Mouse (Mus musculus): ENCODE results near the gene Gmpr2.

Gmpr2 gene

DNA sequence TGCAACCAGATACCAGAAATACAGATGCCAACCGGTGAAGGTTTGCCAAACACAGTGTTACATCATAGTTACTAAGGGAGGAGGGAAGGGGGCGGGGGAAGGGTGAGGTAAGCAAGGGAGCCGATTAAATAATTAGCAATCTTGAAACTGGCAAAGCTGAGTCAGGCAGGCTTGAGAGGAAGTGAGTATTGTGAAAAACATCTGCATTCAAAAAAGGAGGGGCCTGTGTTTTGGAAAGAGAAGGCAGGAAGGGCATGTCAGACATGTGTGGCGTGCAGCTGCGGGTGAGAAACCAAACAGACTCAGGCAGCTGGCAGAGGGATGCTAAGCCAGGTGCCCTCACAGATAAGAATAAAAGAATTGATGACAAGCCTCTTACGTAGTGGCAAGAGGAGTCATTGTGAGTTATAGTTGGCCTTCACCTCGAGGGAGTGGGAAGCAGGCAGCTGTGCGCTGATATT, 52.7 kb downstream of the Gmpr2 start:
- DNase-seq (ENCODE audit: low read depth, low spot score): no peak

DNA sequence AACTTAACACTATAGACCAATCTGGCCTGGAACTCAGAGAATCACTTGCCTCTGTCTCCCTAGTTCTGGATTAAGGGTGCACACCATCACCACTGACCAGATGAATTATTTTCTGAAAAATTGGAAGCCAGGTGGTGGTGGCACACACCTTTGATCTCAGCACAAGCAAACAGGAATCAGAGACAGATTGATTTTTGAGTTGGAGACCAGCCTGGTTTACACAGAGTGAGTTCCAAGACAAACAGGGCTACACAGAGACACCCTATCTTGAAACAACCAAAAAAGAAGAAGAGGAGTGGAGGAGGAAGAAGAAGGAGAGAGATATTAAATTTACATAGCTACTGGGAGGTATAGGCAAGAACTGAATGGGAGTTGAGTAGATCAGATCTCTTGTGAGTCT, 54.5 kb downstream of the Gmpr2 start:
- no peak for DNase-seq (ENCODE audit: low read depth, low spot score)

DNA sequence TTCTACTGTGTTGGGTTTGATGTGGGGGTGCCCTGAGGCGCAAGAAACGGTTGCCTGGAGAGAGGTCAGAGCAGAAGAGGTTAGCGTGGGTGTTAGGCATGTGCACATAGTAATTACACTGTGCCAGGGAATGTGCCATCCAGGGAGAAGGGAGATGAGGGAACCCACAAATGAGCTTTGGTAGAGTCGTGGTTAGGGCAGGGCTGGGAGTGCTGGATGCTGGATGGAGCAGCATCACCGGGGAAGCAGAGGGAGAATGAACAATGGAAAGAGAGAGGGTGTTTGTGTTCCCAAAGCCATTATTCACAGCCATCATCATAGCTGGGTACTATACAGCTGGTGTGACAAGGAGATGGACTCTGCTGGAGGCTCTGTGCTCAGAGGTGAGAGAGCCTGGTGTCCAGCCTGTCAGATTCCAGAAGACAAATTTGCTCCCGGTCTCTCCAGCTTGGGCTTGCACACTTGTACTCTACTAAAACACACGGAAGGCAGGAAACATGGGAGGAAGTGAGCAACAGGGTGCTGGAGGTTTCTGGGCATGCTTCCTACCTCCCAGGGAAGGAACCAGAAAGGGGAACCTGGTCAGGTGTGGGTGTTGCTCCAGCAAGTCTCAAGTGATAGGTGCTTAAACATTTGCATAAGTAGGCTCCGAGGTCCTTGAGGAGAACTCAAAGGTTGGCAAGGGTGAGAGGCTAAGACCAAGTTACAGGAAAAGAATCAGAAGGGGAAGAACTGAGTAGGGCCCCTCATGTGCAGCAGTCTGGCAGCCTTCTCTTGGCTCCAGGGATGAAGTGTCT, 56.3 kb downstream of the Gmpr2 start:
- no peak for DNase-seq (ENCODE audit: low read depth, low spot score)

Data from ZHBTc4 (cell line).